Mouse (Mus musculus) cerebellum, adult 2 months (tissue): ENCODE results near the gene Ccdc162.

Source experiments
- CTCF ChIP-seq: fragments of 200-500 bp; IDR thresholded peaks from 2 replicates; pipeline ENCODE4 v1.5.1; 2011; ENCODE audit warnings: low read depth, mild to moderate bottlenecking, control low read depth, low read length, moderate library complexity, borderline replicate concordance; ENCODE audit not compliant: insufficient read depth
- POLR2A ChIP-seq: fragments of 200-500 bp; IDR thresholded peaks from 2 replicates; pipeline ENCODE4 v1.6.1; 2011; ENCODE audit warnings: low read length, control low read depth, borderline replicate concordance; ENCODE audit not compliant: insufficient read depth

GRCm38 (mm10) chr10:41525696-41526095 is 190.7 kb downstream of the Ccdc162 start:
- TF ChIP-seq CTCF: no peak
- TF ChIP-seq POLR2A: no peak
